ENCODE assay signal across 9 mouse cellular contexts in the genomic region with DNA sequence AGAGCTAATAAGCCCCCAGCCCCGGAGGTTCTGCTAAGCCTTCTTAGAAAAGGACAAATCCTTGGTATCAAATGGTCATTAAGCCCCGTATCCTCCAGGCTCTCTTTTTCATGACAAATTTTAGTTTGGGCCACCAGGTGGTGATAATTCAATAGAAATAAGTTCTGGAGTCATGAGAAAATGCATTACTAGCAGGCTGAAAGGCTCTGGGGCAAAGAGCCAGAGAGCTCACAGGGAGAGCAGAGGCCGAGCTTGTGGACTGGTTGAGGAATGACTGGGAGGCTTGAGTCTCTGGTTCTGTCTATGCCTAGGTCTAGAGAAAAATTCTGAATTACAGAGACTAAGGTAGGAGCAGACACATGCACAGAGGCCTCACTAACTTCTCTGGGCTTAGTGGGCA.
DNase-seq lines count a peak whose midpoint lies in the region; ATAC-seq lines count a peak whose summit lies in the region.
"Had no signal": no experiment of that assay in that cellular context is flagged by ENCODE, and none has a peak within 500 bp of the region (broad histone marks: within the 10 kb centered on the region; RNA-seq: fewer than 3 reads in every experiment).

No protein-coding gene starts in this region.

- no peak overlapping the region for H3K4me2 ChIP-seq in forebrain, embryonic 12.5 days
- no peak overlapping the region for H3K4me2 ChIP-seq in forebrain, embryonic 16.5 days (ENCODE audit: low read length)
- H3K4me2 ChIP-seq: limb, embryonic 13.5 days had no signal

- intact Hi-C loops in heart, postnatal 25 days (cut with DNase I) = loop anchor here (5.0 kb wide), 1 partner anchor 501 kb away; no protein-coding TSS in a partner anchor

- no peaks in the 10 kb centered on the region for H3K4me1 ChIP-seq in forebrain, embryonic 12.5 days
- H3K4me1 ChIP-seq in forebrain, embryonic 16.5 days (replicated peaks; ENCODE audit: control insufficient read depth, insufficient read depth, low read length) = peaks cover 2% of the 10 kb centered on the region; the same call in 1 of the 2 replicates
- H3K4me1 ChIP-seq: limb, embryonic 13.5 days had no signal

- no peak overlapping the region for H3K9ac ChIP-seq in forebrain, embryonic 12.5 days
- H3K9ac ChIP-seq in forebrain, embryonic 16.5 days (replicated peaks; ENCODE audit: low read depth, low read length) = no peak overlapping the region
- H3K9ac ChIP-seq: limb, embryonic 13.5 days had no signal

- DNase-seq in heart, postnatal 4 days = peak; percentile 21
- DNase-seq in heart, postnatal 25 days (ENCODE audit: low spot score) = no peak
- peak; percentile 7 for DNase-seq in adipocyte (ENCODE audit: low spot score)
- peak; percentile 61 for DNase-seq in cerebellum, adult 9-10 months
- peak; percentile 41 to 64 for DNase-seq in layer of hippocampus, postnatal 14 days (ENCODE audit: low spot score in 2 of 2)
- peak; percentile 51 for DNase-seq in right cerebral cortex, postnatal 4 days

- H3K9me3 ChIP-seq in forebrain, embryonic 12.5 days = no peaks in the 10 kb centered on the region
- no peaks in the 10 kb centered on the region for H3K9me3 ChIP-seq in forebrain, embryonic 16.5 days (ENCODE audit: control insufficient read depth, low read length)
- H3K9me3 ChIP-seq: limb, embryonic 13.5 days had no signal

- ATAC-seq in forebrain, embryonic 12.5 days (ENCODE audit: low FRiP score) = no peak
- no peak for ATAC-seq in forebrain, embryonic 16.5 days

- H3K27ac ChIP-seq in forebrain, embryonic 12.5 days = no peak overlapping the region
- H3K27ac ChIP-seq in forebrain, embryonic 16.5 days (ENCODE audit: low read length) = no peak overlapping the region
- H3K27ac ChIP-seq: limb, embryonic 13.5 days had no signal

- no peaks in the 10 kb centered on the region for H3K36me3 ChIP-seq in forebrain, embryonic 12.5 days (replicated peaks)
- no peaks in the 10 kb centered on the region for H3K36me3 ChIP-seq in forebrain, embryonic 16.5 days (ENCODE audit: control insufficient read depth, insufficient read depth)
- H3K36me3 ChIP-seq: limb, embryonic 13.5 days had no signal

- 49% methylated on average over 3 of the region's 3 CpGs for WGBS in forebrain, embryonic 12.5 days
- WGBS in forebrain, embryonic 16.5 days = 32% methylated on average over 3 of the region's 3 CpGs

- H3K27me3 ChIP-seq in forebrain, embryonic 12.5 days = no peaks in the 10 kb centered on the region
- no peaks in the 10 kb centered on the region for H3K27me3 ChIP-seq in forebrain, embryonic 16.5 days (replicated peaks; ENCODE audit: control insufficient read depth, insufficient read depth, low read length)
- H3K27me3 ChIP-seq: limb, embryonic 13.5 days had no signal

- no peak overlapping the region for H3K4me3 ChIP-seq in forebrain, embryonic 12.5 days (replicated peaks)
- no peak overlapping the region for H3K4me3 ChIP-seq in forebrain, embryonic 16.5 days (replicated peaks; ENCODE audit: low read length)
- H3K4me3 ChIP-seq: limb, embryonic 13.5 days had no signal
